Mouse (Mus musculus) lung, postnatal 14 days (tissue): ENCODE data around the gene Mroh2b.

Source experiments
- DNase-seq: peaks from one replicate; pipeline ENCODE4 v3.0.0; 2021

Mroh2b gene

GRCm38 (mm10) chr15:4898437-4898836, at the start of gene Mroh2b:
Gene Mroh2b (plus strand): TSS chr15:4898737.
- no peak for DNase-seq

- DNase-seq, result no peak
These were observed 48.5 kb upstream of the Mroh2b start for GRCm38 (mm10) chr15:4850015-4850414.

- DNase-seq, result no peak
These were observed 3.6 kb upstream of the Mroh2b start for GRCm38 (mm10) chr15:4894962-4895361.

- DNase-seq, result no peak
These were observed 36.2 kb downstream of the Mroh2b start for GRCm38 (mm10) chr15:4934731-4935130.

GRCm38 (mm10) chr15:4973355-4973754, 74.8 kb downstream of the Mroh2b start:
- no peak for DNase-seq

GRCm38 (mm10) chr15:5002903-5003302, 104.4 kb downstream of the Mroh2b start:
- DNase-seq, result no peak

- no peak for DNase-seq
These were observed 105.1 kb downstream of the Mroh2b start for GRCm38 (mm10) chr15:5003503-5004196.

GRCm38 (mm10) chr15:5009644-5010107, 111.1 kb downstream of the Mroh2b start:
- no peak for DNase-seq
